Mouse (Mus musculus) heart, adult 2 months (tissue): ENCODE data around the gene Gm42878. TPM values are rescaled to one million over a fixed set of nuclear protein-coding genes. Genes with fewer than 3 reads are reported as not detected.

Source experiments
- DNase-seq, 2 experiments: peaks; one replicate each; pipeline ENCODE4 v3.0.0; 2021
- H3K27ac ChIP-seq: fragments of 200-600 bp; 2 replicates; pipeline ENCODE4 v1.8.1; 2022
- H3K27me3 ChIP-seq: fragments of 200-500 bp; 2 replicates; pipeline ENCODE4 v1.6.1; 2012; ENCODE audit warnings: mild to moderate bottlenecking, low read length, inconsistent platforms, mixed read lengths; ENCODE audit not compliant: control insufficient read depth, insufficient read depth
- H3K36me3 ChIP-seq: fragments of 200-500 bp; 2 replicates; pipeline ENCODE4 v1.6.1; 2012; ENCODE audit warnings: low read length, inconsistent platforms; ENCODE audit not compliant: control insufficient read depth, insufficient read depth
- H3K4me1 ChIP-seq: fragments of 200-500 bp; 2 replicates; pipeline ENCODE4 v1.6.1; 2011; ENCODE audit warnings: low read length; ENCODE audit not compliant: control insufficient read depth, insufficient read depth
- H3K4me3 ChIP-seq: fragments of 200-600 bp; 2 replicates; pipeline ENCODE4 v1.8.1; 2022
- H3K79me2 ChIP-seq: fragments of 200-500 bp; replicated peaks from 2 replicates; pipeline ENCODE4 v1.6.1; 2012; ENCODE audit warnings: mild to moderate bottlenecking, inconsistent platforms, low read length, moderate library complexity, mixed read lengths; ENCODE audit not compliant: control insufficient read depth, insufficient read depth
- H3K9ac ChIP-seq: fragments of 200-500 bp; 2 replicates; pipeline ENCODE4 v1.6.1; 2012; ENCODE audit warnings: low read depth, mild to moderate bottlenecking, control low read depth, inconsistent platforms, low read length, mixed read lengths
- CTCF ChIP-seq: fragments of 200-600 bp; IDR thresholded peaks from 2 replicates; pipeline ENCODE4 v1.8.1; 2022; ENCODE audit warnings: antibody characterized with exemption, mild to moderate bottlenecking, moderate library complexity
- EP300 ChIP-seq: fragments of 200-500 bp; IDR thresholded peaks from 2 replicates; pipeline ENCODE4 v1.6.1; 2011; ENCODE audit warnings: low read depth, low read length, control low read depth; ENCODE audit not compliant: insufficient read depth
- POLR2A ChIP-seq: fragments of 200-500 bp; IDR thresholded peaks from 2 replicates; pipeline ENCODE4 v1.6.1; 2011; ENCODE audit warnings: mild to moderate bottlenecking, low read depth, low read length, control low read depth; ENCODE audit not compliant: insufficient read depth
- WGBS: fragments of 180-500 bp; shearing (Covaris S2); methylation state at CpG from one replicate; pipeline ENCODE4 v1.1.7; 2018; 5-methylcytosine and 5-hydroxymethylcytosine counted together
- intact Hi-C: fragments of 180-260 bp; cut with DNase I; formaldehyde crosslinking; loops from one replicate; pipeline ENCODE4 v1.15.1; 2025
- polyA plus RNA-seq: library from polyadenylated mRNA; depleted of rRNA; stranded (reverse); fragments of >200 nt; gene quantifications from 2 replicates; pipeline ENCODE4 v1.2.3, GENCODE M21; 2012; rRNA removed
- total RNA-seq, 2 experiments: library from RNA; stranded (reverse); gene quantifications; 2 replicates each; pipeline ENCODE4 v1.2.3; 2021

The Gm42878 gene
- total and polyA plus RNA-seq, 3 experiments = 0.16 to 0.63 TPM; not detected in 1

DNA sequence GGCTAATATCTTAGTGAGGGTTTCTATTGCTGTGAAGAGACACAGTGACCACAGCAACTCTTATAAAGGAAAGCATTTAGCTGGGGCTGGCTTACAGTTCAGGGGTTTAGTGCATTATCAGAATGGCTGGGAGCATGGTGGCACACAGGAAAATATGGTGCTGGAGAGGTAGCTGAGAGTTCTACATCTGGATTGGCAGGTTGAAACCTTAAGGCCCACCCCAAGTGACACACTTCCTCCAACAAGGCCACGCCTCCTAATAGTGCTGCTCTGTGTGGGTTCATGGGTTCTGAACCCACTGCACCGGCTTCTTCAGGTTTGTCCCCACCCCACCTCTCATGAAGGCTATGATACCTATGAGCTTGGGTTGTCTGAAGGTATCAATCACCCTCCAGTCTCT is 72.9 kb downstream of the Gm42878 start:
- TF ChIP-seq CTCF = no peak
- TF ChIP-seq POLR2A = no peak
- no peak for TF ChIP-seq EP300

DNA sequence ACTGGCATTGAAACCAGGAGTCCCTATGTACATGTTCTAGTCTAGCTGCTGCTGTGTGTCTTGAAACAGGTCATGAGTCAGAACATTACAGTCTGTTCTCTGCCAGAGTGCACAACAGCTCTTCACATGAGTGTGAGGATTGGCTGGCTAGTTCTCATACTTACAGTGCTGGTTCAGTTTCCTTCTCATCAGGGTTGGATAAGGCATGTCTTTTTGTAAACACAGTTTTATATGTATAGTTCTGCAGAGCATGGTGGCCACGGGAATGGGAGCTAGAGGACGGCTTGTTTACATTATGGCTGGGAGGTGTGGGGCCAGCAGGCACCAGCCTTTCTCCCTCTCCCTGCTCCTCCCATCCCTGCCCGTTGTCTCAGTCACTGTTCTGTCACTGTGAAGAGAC is 75.7 kb downstream of the Gm42878 start:
- no peaks in the 10 kb centered on the region for H3K4me1 ChIP-seq
- H3K27me3 ChIP-seq = no peaks in the 10 kb centered on the region
- H3K4me3 ChIP-seq = no peak overlapping the region
- no peak overlapping the region for H3K27ac ChIP-seq
- DNase-seq = no peak
- no peak for TF ChIP-seq POLR2A
- TF ChIP-seq CTCF = no peak
- TF ChIP-seq EP300 = no peak
- H3K9ac ChIP-seq = no peak overlapping the region
- WGBS = 39% methylated on average over 3 of the region's 3 CpGs
- no peaks in the 10 kb centered on the region for H3K79me2 ChIP-seq
- no peaks in the 10 kb centered on the region for H3K36me3 ChIP-seq
- intact Hi-C loops = no loop called here

More for the DNA sequence above, 72.9 kb downstream of the Gm42878 start:
- no peak for DNase-seq
- Histone ChIP-seq H3K4me1 (no peaks in the 10 kb centered on the region), H3K4me3 (no peak overlapping the region), H3K79me2 (no peaks in the 10 kb centered on the region), H3K27ac (no peak overlapping the region), H3K36me3 (no peaks in the 10 kb centered on the region), H3K9ac (no peak overlapping the region), H3K27me3 (no peaks in the 10 kb centered on the region)
- WGBS = 86% methylated on average over 2 of the region's 2 CpGs
- intact Hi-C loops = no loop called here

Other genes starting within 250 kb of the Gm42878 start
- 10 to 100 TPM; 47.1 to 57.9 TPM for gene Trafd1, start 159.8 kb downstream of the Gm42878 start, total RNA-seq
- 78.0 and 89.5 TPM in 2 replicates for gene Trafd1, start 159.8 kb downstream of the Gm42878 start, polyA plus RNA-seq
- gene Naa25, start 147.5 kb downstream of the Gm42878 start, total RNA-seq = 10 to 100 TPM; 21.3 to 22.5 TPM
- gene Naa25, start 147.5 kb downstream of the Gm42878 start, polyA plus RNA-seq = 7.1 and 11.1 TPM in 2 replicates
- 10 to 100 TPM in 1 of 2 experiments, 1 to 10 TPM in 1; 10.0 to 12.6 TPM for gene Tmem116, start 93.6 kb downstream of the Gm42878 start, total RNA-seq
- 16.2 and 27.9 TPM in 2 replicates for gene Tmem116, start 93.6 kb downstream of the Gm42878 start, polyA plus RNA-seq
- gene Erp29, start 93.0 kb downstream of the Gm42878 start, total RNA-seq = 10 to 100 TPM; 67.6 to 73.3 TPM
- gene Erp29, start 93.0 kb downstream of the Gm42878 start, polyA plus RNA-seq = 29.4 and 43.4 TPM in 2 replicates
- not detected for gene Adam1b, start 42.0 kb downstream of the Gm42878 start, total RNA-seq
- gene Adam1b, start 42.0 kb downstream of the Gm42878 start, polyA plus RNA-seq = 0.04 TPM in 1 of 2 replicates, not detected in the other
- gene Adam1a, start within 50 bp of the Gm42878 start, total RNA-seq = 1 to 10 TPM; 1.0 to 2.5 TPM
- 3.4 and 3.9 TPM in 2 replicates for gene Adam1a, start within 50 bp of the Gm42878 start, polyA plus RNA-seq
- 10 to 100 TPM; 79.8 to 84.2 TPM for gene Mapkapk5, start 423 bp upstream of the Gm42878 start, total RNA-seq
- 33.0 and 67.7 TPM in 2 replicates for gene Mapkapk5, start 423 bp upstream of the Gm42878 start, polyA plus RNA-seq
- gene Aldh2, start 48.3 kb upstream of the Gm42878 start, total RNA-seq = 100 to 1,000 TPM; 339 to 371 TPM
- gene Aldh2, start 48.3 kb upstream of the Gm42878 start, polyA plus RNA-seq = 433 and 501 TPM in 2 replicates
- gene Acad12, start 73.5 kb upstream of the Gm42878 start, total RNA-seq = 10 to 100 TPM; 68.2 to 80.2 TPM
- 85.7 and 125 TPM in 2 replicates for gene Acad12, start 73.5 kb upstream of the Gm42878 start, polyA plus RNA-seq
- gene Acad10, start 115.0 kb upstream of the Gm42878 start, total RNA-seq = 10 to 100 TPM; 24.1 to 24.7 TPM
- gene Acad10, start 115.0 kb upstream of the Gm42878 start, polyA plus RNA-seq = 5.2 and 6.6 TPM in 2 replicates
- gene Brap, start 115.1 kb upstream of the Gm42878 start, total RNA-seq = 10 to 100 TPM; 27.8 to 29.8 TPM
- gene Brap, start 115.1 kb upstream of the Gm42878 start, polyA plus RNA-seq = 16.6 and 23.1 TPM in 2 replicates
- 100 to 1,000 TPM; 155 to 161 TPM for gene Atxn2, start 165.9 kb upstream of the Gm42878 start, total RNA-seq
- gene Atxn2, start 165.9 kb upstream of the Gm42878 start, polyA plus RNA-seq = 133 and 139 TPM in 2 replicates